Mouse (Mus musculus) WW6 (cell line): ENCODE results near the gene Nfe2l2.
A peak's percentile ranks its signal among the peaks of the same experiment; 100 is the strongest.

Experiments
- DNase-seq: peaks from one replicate; pipeline ENCODE4 v3.0.0-alpha.2; 2013; ENCODE audit warnings: low read depth, low spot score

Gene Nfe2l2

DNA sequence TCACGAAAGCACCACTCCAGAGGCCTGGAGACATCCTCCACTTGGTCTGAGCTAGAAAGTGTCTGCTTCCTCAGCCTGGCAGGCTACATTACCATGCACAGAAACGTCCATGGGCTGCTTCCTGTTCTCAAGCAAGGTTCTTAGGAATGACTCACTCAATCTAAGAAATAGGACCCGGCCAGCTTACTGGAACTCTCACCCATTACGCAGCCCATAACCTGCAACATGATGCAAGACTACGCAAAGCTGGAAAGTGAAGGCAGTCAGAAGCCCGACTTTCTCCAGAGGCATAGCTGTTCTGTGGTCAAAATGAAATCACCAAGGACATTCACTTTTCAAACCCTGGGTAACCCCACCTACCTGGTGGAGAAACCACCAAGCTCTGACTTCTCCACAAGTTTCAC lies 19.0 kb downstream of the Nfe2l2 start:
- DNase-seq: no peak

- no peak for DNase-seq
Measured at GRCm38 (mm10) chr2:75684526-75684925, 19.9 kb downstream of the Nfe2l2 start.

DNA sequence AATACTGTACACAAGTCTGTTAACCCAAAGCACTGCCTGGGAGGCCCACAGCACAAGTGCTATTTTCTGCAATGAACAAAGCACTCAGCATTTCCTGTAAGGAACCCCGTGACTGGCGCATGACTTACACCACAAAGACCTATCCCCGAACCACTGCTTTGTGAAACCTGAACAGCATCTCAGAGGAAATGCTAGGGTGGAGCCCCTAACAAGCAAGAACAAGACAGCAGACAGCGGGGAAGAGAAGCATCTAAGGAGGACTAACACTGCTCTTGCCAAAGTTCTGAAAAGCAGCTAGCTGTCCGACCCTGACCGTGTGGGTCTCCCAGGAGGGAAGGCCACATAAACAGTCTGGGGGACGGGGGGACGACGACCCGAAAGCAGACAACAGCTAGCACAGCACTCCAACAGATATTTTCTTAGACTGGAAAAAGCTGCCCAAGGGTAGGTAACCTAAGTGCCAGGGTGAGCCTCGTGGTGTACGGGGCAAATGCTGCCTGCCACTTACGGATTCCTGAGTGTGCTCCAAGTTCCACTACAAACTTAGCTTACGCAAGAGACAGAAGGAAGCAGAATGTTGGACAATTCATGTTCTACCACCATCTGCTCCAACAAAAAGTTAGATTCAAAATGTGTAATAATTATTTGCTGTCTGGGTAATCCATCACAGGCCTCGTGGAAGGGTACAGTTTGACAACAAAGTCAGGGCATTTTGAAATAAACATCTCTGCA lies 21.3 kb downstream of the Nfe2l2 start:
- DNase-seq: peak; percentile 76

- DNase-seq: no peak
Measured at GRCm38 (mm10) chr2:75681439-75681838, 23.0 kb downstream of the Nfe2l2 start.

- no peak for DNase-seq
Measured at GRCm38 (mm10) chr2:75679947-75680346, 24.5 kb downstream of the Nfe2l2 start.

DNA sequence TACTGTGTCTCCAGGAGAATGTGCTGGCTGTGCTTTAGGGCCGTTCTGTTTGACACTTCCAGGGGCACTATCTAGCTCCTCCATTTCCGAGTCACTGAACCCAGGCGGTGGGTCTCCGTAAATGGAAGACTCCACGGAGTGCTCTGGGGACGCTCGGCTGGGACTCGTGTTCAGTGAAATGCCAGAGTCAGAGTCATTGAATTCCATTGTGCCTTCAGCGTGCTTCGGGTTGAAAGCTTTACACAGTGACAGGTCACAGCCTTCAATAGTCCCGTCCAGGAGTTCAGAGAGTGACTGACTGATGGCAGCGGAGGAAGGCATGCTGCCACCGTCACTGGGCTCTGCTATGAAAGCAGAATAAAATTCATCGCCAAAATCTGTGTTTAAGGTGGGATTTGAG lies 27.9 kb downstream of the Nfe2l2 start:
- DNase-seq: no peak

DNA sequence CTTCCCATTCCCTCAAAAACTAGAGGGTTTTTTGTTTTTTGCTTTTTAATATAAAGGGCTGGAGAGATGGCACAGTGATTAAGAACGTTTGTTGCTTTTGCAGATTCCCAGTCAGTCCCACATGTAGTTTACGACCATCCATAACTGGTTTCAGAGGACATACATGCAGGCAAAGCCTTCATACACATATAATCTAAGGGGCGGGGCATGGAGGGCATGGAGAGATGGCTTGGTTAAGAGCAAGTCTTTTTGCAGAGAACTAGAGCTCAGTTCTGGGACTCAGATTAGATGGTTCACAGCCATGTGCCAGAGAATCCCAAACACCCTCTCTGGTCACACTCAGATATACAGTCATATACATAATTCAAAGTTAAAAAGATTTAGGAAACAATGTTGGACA lies 31.9 kb downstream of the Nfe2l2 start:
- no peak for DNase-seq

- no peak for DNase-seq
Measured at GRCm38 (mm10) chr2:75671337-75671660, 33.1 kb downstream of the Nfe2l2 start.

- DNase-seq: no peak
Measured at GRCm38 (mm10) chr2:75670446-75671336, 33.8 kb downstream of the Nfe2l2 start.

DNA sequence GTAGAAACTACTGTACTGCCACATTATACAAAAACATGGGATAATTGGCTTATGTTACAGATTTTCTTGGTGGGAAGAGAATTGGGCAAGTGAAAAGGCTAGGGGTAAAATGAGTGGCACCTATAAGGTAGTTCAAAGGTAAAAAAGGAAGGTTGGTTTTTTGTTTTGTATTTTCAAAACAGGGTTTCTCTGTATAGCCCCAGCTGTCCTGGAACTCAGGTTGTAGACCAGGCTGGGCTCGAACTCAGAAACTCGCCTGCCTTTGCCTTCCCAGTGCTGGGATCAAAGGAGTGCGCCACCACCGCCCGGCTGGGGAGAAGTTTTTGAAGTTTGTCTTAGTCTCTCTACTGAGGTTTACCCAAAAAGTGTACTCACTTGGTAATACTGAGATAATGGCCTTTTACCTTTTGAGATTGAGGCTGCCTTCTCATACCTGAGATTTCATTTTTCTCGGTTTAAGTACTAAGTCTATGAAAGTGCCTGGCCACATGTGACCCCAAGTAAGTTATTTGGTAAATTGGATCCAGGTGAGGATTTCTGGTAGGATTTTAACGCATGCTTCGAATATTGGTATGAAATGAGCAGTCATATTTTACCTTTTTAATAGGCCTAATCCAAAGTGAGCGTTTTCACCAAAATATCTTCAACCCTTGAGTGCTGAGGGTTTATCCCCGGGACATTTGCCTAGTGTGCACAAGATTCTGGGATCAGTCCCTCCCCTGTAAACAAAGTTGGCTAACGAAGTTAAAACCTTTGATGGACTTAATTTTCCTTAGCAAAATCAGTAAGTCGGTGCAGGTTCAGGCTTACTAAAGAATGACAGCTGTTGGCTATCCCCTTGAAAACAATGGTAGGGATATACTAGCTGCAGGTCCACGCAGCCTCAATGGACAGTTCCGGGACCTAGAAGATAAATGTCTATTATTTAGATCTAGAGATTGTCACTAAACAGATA lies 34.7 kb downstream of the Nfe2l2 start:
- peak; percentile 46 for DNase-seq

DNA sequence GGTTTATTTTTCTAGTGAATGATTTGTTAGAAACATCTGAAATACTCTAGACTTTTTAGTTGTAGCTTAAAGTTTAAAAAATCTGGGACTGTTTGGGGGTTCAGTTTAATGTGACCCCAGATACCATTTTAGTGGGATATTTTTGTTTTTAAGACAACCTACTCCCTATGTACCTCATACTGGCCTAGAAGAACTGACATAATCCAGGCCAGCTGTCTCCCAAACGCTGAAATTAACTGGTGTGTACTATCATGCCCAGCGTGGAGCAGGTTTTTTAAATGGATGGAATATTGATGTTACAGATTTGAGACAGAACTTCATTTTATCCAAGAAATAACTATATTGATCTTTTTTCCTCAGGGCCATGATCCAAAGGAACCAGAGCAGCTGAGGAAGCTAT lies 43.3 kb downstream of the Nfe2l2 start:
- DNase-seq: no peak

DNA sequence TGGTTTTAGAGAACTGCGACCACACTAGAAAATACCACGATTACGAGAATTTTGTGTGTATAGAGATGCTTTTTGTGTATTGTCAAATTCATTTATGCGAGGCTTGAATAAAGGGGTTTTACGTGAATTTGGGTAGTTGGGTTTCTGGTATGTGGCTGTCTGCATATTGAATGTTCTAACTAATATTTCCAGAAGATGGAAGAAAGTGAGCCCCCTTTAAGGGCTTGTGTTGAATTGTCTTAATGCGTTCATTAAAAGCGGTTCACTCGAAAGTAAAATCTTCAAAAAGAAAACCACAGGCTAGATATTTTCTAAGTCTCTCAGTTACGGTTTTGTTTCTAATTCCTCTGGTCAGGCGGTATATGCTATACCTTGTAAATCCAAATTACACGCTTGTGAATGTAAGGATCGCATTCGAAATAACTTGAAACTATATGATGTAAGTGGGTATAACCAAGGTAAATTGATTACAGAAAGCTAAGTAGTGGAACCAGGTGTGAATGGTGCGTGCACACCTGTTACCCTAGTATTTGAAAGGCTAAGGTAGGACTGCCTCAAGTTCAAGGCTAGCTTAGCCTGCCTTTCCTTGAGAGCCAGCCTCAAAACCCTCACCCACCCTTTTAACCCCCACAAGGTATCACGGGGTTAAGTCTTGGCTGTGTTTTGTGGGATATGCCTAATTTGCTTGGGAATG lies 44.0 kb downstream of the Nfe2l2 start:
- no peak for DNase-seq

- no peak for DNase-seq
Measured at GRCm38 (mm10) chr2:75659629-75659960, 44.8 kb downstream of the Nfe2l2 start.

DNA sequence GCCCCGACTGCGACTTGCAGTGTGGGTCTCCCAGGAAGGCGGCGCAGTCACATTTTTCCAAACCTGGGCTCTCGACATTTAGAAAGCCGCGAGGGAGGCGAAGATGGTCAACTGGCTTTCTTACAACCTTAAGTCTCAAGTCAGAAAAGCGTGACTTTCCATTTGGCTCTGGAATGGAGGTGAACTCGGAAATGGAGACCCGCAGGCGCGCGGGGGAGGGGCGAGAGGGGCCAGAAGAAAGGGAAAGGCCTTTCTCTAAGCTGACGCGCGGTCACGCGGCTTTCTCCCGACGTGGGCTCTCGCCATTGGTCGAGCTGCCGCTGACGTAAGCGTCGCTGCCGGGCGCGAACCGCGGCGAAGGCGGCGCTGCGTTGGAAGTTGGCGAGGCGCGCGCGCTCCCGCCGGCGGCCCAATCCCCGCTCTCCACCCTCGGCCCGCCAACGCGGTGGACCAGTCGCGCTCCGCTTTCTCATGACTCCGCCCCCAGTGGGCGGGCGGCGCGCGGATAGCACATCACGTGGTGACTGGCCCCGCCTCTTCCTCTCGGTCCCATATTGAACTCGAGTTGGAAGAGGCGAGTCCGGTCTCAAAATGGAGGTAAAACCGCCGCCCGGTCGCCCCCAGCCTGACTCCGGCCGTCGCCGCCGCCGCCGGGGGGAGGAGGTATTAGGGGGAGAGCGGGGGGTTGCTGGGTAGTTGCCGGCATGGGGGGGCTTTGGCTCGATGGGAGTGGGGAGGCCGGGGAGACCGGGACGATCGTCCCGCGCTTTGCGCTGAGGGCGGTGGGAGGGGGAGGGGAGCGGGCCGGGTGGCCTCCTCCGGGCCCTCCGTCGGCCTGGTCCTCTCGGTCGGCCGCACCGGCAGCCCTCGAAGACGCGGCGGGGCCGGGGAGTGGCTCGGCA lies 45.5 kb downstream of the Nfe2l2 start, which contains the start of gene Hnrnpa3:
Gene Hnrnpa3, plus strand, starts transcription at position 535 of the 902 bp plus-strand sequence.
- DNase-seq: peak; percentile 94

GRCm38 (mm10) chr2:75657907-75658691 lies 46.3 kb downstream of the Nfe2l2 start:
- DNase-seq: no peak

- no peak for DNase-seq
Measured at GRCm38 (mm10) chr2:75656924-75657323, 47.5 kb downstream of the Nfe2l2 start.

DNA sequence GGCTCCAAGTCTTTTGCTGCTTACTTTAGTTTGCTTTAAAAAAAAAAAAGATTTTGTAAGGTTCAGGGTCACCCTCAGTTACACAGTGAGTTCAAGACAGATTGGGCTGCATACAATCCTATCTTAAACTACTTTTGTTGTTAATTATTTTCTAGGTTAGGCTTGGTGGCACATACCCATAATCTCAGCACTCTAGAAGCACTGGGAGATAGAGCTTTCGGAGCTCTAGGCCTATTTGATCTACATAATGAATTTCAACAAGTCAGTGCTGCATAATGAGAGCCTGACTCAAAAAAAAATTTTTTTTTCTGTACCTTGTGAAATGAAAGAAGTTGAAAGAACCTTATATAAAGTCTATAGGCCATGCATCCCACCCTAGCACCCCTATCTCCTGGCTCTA lies 49.8 kb downstream of the Nfe2l2 start:
- no peak for DNase-seq

- DNase-seq: no peak
Measured at GRCm38 (mm10) chr2:75653150-75653549, 51.3 kb downstream of the Nfe2l2 start.

DNA sequence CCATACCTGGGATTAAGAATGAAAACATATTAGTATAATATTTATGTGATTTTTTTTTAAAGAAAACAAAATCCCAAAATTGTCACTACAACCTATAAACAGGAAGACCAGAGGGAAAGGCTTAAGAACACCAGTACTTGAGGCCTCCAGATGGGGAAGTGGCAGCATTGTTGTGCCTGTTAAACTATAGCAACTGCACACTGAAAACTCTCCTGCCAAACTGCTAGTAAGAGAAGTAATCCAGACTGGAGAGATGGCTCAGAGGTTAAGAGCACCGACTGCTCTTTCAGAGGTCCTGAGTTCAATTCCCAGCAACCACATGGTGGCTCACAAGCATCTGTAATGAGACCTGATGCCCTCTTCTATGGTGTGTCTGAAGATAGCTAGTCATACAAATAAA lies 54.0 kb downstream of the Nfe2l2 start:
- no peak for DNase-seq
